Mouse (Mus musculus) lung, postnatal 14 days (tissue): ENCODE results near the gene Tspan4.

Experiments
- DNase-seq: peaks from one replicate; pipeline ENCODE4 v3.0.0; 2021

The Tspan4 gene

GRCm38 (mm10) chr7:141477578-141478269 lies 2.7 kb downstream of the Tspan4 start:
- DNase-seq, result no peak

GRCm38 (mm10) chr7:141478270-141478748 lies 3.3 kb downstream of the Tspan4 start:
- no peak for DNase-seq

GRCm38 (mm10) chr7:141480842-141481497 lies 5.9 kb downstream of the Tspan4 start:
- DNase-seq, result peak; percentile 75

GRCm38 (mm10) chr7:141481498-141482401 lies 6.7 kb downstream of the Tspan4 start:
- peak; percentile 58 for DNase-seq

- no peak for DNase-seq
Measured at GRCm38 (mm10) chr7:141482531-141483024, 7.5 kb downstream of the Tspan4 start.

GRCm38 (mm10) chr7:141483114-141483653 lies 8.1 kb downstream of the Tspan4 start:
- DNase-seq, result no peak

GRCm38 (mm10) chr7:141484186-141485120 lies 9.4 kb downstream of the Tspan4 start:
- no peak for DNase-seq

GRCm38 (mm10) chr7:141485186-141485585 lies 10.1 kb downstream of the Tspan4 start:
- no peak for DNase-seq

GRCm38 (mm10) chr7:141485606-141486005 lies 10.6 kb downstream of the Tspan4 start:
- DNase-seq, result no peak

GRCm38 (mm10) chr7:141486239-141486638 lies 11.2 kb downstream of the Tspan4 start:
- DNase-seq, result no peak

- no peak for DNase-seq
Measured at GRCm38 (mm10) chr7:141487141-141487540, 12.1 kb downstream of the Tspan4 start.

- no peak for DNase-seq
Measured at GRCm38 (mm10) chr7:141491151-141491550, 16.1 kb downstream of the Tspan4 start.

GRCm38 (mm10) chr7:141492738-141493137 lies 17.7 kb downstream of the Tspan4 start:
- no peak for DNase-seq

- no peak for DNase-seq
Measured at GRCm38 (mm10) chr7:141493729-141494128, 18.7 kb downstream of the Tspan4 start.

- no peak for DNase-seq
Measured at GRCm38 (mm10) chr7:141495379-141495778, 20.3 kb downstream of the Tspan4 start.

- no peak for DNase-seq
Measured at GRCm38 (mm10) chr7:141495940-141496339, 20.9 kb downstream of the Tspan4 start.

- DNase-seq, result no peak
Measured at GRCm38 (mm10) chr7:141497600-141497999, 22.6 kb downstream of the Tspan4 start.

- no peak for DNase-seq
Measured at GRCm38 (mm10) chr7:141501820-141502555, 26.9 kb downstream of the Tspan4 start.

GRCm38 (mm10) chr7:141502556-141502905 lies 27.5 kb downstream of the Tspan4 start:
- DNase-seq, result no peak

- no peak for DNase-seq
Measured at GRCm38 (mm10) chr7:141506278-141506677, 31.2 kb downstream of the Tspan4 start.

GRCm38 (mm10) chr7:141508160-141508559 lies 33.1 kb downstream of the Tspan4 start:
- DNase-seq, result no peak
